Mouse (Mus musculus) ES-E14 (cell line): ENCODE data around the gene Kalrn.

ENCODE experiments used
- CHD2 ChIP-seq: IDR thresholded peaks from 2 replicates; pipeline ENCODE4 v1.6.1; 2014; ENCODE audit warnings: mild to moderate bottlenecking, low read depth, low read length, inconsistent platforms
- ZC3H11A ChIP-seq: IDR thresholded peaks from 2 replicates; pipeline ENCODE4 v1.6.1; 2012; ENCODE audit warnings: low read depth, mild to moderate bottlenecking, inconsistent platforms, low read length, borderline replicate concordance

DNA sequence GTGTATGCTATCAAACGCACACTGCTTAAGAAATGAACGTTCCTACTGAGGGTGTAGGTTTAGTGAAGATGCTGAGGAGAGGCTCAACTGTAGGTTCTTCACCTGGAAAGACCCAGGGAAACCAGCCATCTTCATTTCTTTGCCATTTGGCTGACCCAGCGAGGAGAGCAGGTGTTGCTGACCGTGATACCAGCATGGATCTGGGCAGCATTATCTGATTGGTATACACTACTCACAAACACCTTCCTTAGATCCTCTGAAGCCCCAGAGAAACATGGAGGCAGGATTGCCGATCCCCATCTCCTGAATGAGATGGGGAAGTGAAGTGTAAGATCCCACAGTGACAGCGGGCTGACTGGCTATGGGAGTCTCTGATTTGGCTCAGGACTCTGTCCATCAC is 575.3 kb downstream of the Kalrn start:
- no peak for TF ChIP-seq CHD2
- TF ChIP-seq ZC3H11A, result no peak
